Mouse (Mus musculus): ENCODE data around the gene Mtmr4. TPM values are rescaled to one million over a fixed set of nuclear protein-coding genes. Genes with fewer than 3 reads are reported as not detected.

Gene Mtmr4
- polyA plus RNA-seq, 1 experiment from 2014 or later = 33.9 TPM

GRCm38 (mm10) chr11:87580543-87581085, 11.3 kb upstream of the Mtmr4 start:
- Histone ChIP-seq H3K4me2 (ENCODE audit: low read depth, low read length) (peak overlapping the region; percentile 28), H3K4me3 (ENCODE audit: low read length) (peak overlapping the region; percentile 1; the same call in 1 of the 2 replicates), H3K9me3 (ENCODE audit: control insufficient read depth, low read length) (no peaks in the 10 kb centered on the region), H3K27me3 (ENCODE audit: control insufficient read depth, insufficient read depth, low read depth, low read length) (no peaks in the 10 kb centered on the region), H3K36me3 (ENCODE audit: control insufficient read depth, insufficient read depth, low read length) (no peaks in the 10 kb centered on the region), H3K27ac (ENCODE audit: low read length) (peak overlapping the region; percentile 69), H3K4me1 (replicated peaks; ENCODE audit: control insufficient read depth, insufficient read depth, low read length) (peaks cover 33% of the 10 kb centered on the region), H3K9ac (ENCODE audit: low read length) (0 out of 2 replicates have a peak overlapping the region, but pooled peaks have one; percentile 26)
- WGBS = 48% methylated on average over 10 of the region's 10 CpGs
- no peak for ATAC-seq (ENCODE audit: low read depth)

DNA sequence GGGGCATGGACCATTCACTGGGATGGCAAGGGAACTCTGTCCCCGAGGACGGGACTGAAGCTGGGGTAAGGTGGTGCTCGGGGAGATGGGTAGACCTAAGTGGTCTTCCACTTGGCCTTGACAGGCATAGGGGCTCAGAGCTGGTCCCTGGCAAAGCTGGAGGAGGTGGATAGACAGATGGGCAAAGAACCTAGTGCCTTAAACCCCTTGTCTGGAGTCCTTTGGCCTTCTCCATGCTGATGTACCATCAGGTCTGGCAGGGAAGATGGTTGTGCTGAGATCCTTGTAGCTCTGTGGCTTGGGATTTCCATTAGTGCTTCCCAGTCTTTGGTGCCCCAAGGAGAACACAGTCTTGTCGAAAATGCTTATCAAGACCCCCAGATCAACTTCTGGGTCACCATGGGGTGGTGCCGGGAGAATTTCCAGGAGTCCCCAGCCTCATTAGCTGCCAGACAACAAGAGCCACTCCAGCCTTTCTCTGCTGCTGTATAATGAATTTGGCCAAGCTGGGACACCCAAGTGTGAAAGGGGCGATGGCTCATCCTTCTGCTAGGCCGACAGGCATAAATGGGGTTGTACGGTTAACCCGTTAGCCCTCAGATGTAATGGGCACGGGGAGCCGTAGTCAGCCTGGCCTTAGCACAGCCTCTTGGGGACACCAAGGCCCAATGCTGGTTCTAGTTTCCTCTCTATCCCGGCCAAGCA, 10.6 kb upstream of the Mtmr4 start:
- Histone ChIP-seq H3K27me3 (ENCODE audit: control insufficient read depth, insufficient read depth, low read depth, low read length) (no peaks in the 10 kb centered on the region), H3K9ac (ENCODE audit: low read length) (no peak overlapping the region), H3K4me3 (ENCODE audit: low read length) (no peak overlapping the region), H3K27ac (ENCODE audit: low read length) (no peak overlapping the region), H3K4me1 (replicated peaks; ENCODE audit: control insufficient read depth, insufficient read depth, low read length) (peaks cover 33% of the 10 kb centered on the region), H3K9me3 (ENCODE audit: control insufficient read depth, low read length) (no peaks in the 10 kb centered on the region), H3K36me3 (ENCODE audit: control insufficient read depth, insufficient read depth, low read length) (no peaks in the 10 kb centered on the region), H3K4me2 (ENCODE audit: low read depth, low read length) (0 out of 2 replicates have a peak overlapping the region, but pooled peaks have one; percentile 17)
- WGBS = 84% methylated on average over 12 of the region's 12 CpGs
- no peak for ATAC-seq (ENCODE audit: low read depth)

DNA sequence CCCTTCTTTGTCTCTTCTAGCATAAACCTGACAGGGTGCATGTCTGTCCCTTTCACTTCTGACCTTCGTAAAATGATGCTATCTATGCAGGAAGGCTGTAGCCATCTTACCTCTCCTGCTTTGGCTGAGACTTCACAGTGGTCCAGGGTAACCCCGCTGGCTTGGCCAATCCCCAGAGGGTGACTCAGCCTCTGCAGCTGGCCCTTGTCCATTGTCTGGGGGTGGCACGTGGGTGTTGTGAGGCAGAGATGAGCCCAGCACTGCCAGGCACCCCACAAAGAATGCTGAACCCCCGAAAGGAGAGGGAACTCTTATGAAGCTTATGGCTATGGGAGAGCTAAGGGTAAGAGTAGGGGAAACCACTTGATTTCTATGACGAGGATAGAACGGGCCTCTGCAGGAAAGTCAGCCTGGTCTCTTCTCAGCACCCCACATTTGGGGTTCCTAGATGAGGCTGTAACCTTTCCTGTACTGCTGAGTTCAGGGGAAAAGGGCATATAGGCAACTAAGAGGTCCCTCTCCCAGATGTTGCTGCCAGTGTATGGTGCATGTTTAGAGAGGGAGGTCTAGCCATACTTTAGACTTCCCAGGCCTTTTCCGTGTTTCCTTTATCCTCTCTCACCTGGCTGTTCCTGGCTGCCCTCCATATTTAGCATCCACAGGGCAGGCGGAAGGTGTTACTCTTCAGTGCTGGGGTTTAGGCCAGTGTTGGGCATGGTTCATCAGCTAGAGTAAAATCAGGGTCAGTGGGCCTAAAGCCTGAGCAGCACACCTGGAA, 9.8 kb upstream of the Mtmr4 start:
- Histone ChIP-seq H3K4me3 (ENCODE audit: low read length) (no peak overlapping the region), H3K27ac (ENCODE audit: low read length) (no peak overlapping the region), H3K27me3 (ENCODE audit: control insufficient read depth, insufficient read depth, low read depth, low read length) (no peaks in the 10 kb centered on the region), H3K4me2 (ENCODE audit: low read depth, low read length) (no peak overlapping the region), H3K9me3 (ENCODE audit: control insufficient read depth, low read length) (no peaks in the 10 kb centered on the region), H3K4me1 (replicated peaks; ENCODE audit: control insufficient read depth, insufficient read depth, low read length) (peaks cover 33% of the 10 kb centered on the region), H3K36me3 (ENCODE audit: control insufficient read depth, insufficient read depth, low read length) (no peaks in the 10 kb centered on the region), H3K9ac (ENCODE audit: low read length) (no peak overlapping the region)
- WGBS = 76% methylated on average over 8 of the region's 8 CpGs
- no peak for ATAC-seq (ENCODE audit: low read depth)

DNA sequence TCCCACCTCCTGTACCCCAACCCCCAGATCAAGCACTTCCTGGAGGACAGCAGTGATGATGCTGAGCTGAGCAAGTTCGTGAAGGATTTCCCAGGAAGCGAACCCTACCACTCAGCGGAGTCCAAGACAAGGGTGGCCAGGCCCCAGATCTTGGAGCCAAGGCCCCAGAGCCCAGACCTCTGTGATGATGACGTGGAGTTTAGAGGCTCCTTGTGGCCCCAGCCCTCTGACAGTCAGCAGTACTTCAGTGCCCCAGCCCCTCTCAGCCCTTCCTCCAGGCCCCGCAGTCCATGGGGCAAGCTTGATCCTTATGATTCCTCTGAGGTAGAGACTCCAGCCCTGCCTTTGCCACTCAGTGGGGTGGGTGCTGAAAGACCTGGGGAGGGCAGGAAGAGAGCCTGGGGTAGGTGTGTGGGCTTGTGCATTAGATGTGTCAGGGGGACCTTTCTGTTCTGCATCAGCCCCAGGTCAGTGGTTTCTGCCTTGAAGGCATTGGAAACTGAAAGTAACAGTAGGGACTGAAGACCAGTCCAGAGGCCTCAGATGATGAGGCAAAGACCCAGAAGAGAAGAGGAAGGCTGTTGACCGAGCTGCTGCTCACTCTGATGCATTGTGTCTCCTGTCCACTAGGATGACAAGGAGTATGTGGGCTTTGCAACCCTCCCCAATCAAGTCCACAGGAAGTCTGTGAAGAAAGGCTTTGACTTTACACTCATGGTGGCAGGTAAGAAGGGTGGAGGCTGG, 8.5 kb upstream of the Mtmr4 start:
- H3K9me3 ChIP-seq (ENCODE audit: control insufficient read depth, low read length) = no peaks in the 10 kb centered on the region
- 80% methylated on average over 6 of the region's 6 CpGs for WGBS
- peaks cover 27% of the 10 kb centered on the region for H3K4me1 ChIP-seq (replicated peaks; ENCODE audit: control insufficient read depth, insufficient read depth, low read length)
- no peaks in the 10 kb centered on the region for H3K36me3 ChIP-seq (ENCODE audit: control insufficient read depth, insufficient read depth, low read length)
- no peak overlapping the region for H3K4me3 ChIP-seq (ENCODE audit: low read length)
- no peak overlapping the region for H3K4me2 ChIP-seq (ENCODE audit: low read depth, low read length)
- no peak for ATAC-seq (ENCODE audit: low read depth)
- no peak overlapping the region for H3K9ac ChIP-seq (ENCODE audit: low read length)
- no peak overlapping the region for H3K27ac ChIP-seq (ENCODE audit: low read length)
- no peaks in the 10 kb centered on the region for H3K27me3 ChIP-seq (ENCODE audit: control insufficient read depth, insufficient read depth, low read depth, low read length)

DNA sequence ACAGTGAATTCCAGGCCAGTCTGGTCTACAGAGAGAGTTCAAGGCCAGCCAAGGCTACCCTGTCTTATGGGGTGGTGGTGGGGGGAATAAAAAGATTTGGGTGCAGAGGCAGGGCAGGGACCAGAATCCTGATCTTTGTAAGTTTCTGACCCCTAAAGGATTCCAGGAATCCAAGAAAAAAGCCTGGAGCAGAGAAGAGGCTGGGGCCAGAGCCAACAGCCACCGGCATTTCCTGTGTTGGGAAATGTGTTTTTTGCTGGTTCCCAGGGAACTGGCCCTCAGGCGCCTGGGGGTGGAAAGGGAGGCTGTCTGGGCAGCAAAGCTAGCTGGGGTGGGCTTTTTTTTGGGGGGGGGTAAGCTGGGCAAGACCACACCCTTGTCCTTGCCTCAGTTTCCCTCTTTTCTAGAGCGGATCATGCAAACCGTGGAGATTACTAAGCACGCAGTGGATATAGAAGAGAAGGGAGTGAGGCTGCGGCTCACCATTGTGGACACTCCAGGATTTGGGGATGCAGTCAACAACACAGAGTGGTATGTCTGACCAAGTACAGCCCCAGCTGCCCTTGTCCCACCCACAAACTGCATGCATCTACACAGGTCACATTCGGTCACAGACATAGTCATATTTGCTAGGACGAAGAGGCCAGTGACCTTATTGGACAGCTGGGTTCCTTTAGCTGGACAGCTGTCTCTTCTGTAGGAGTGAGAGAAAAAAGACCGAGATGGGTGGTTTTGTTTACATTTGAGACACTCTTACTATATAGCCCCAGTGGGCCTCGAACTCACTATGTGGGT, 7.1 kb upstream of the Mtmr4 start:
- Histone ChIP-seq H3K27ac (ENCODE audit: low read length) (peak overlapping the region; percentile 81), H3K4me2 (ENCODE audit: low read depth, low read length) (no peak overlapping the region), H3K36me3 (ENCODE audit: control insufficient read depth, insufficient read depth, low read length) (peaks cover 2% of the 10 kb centered on the region; the same call in 1 of the 2 replicates), H3K9me3 (ENCODE audit: control insufficient read depth, low read length) (no peaks in the 10 kb centered on the region), H3K4me3 (ENCODE audit: low read length) (no peak overlapping the region), H3K4me1 (replicated peaks; ENCODE audit: control insufficient read depth, insufficient read depth, low read length) (peaks cover 28% of the 10 kb centered on the region), H3K9ac (ENCODE audit: low read length) (no peak overlapping the region), H3K27me3 (ENCODE audit: control insufficient read depth, insufficient read depth, low read depth, low read length) (no peaks in the 10 kb centered on the region)
- ATAC-seq (ENCODE audit: low read depth) = peak; percentile 60
- 61% methylated on average over 10 of the region's 10 CpGs for WGBS

- 80% methylated on average over 5 of the region's 5 CpGs for WGBS
- peak overlapping the region; percentile 15; the same call in 1 of the 2 replicates for H3K27ac ChIP-seq (ENCODE audit: low read length)
- H3K9me3 ChIP-seq (ENCODE audit: control insufficient read depth, low read length) = no peaks in the 10 kb centered on the region
- no peaks in the 10 kb centered on the region for H3K27me3 ChIP-seq (ENCODE audit: control insufficient read depth, insufficient read depth, low read depth, low read length)
- no peak overlapping the region for H3K9ac ChIP-seq (ENCODE audit: low read length)
- peaks cover 31% of the 10 kb centered on the region for H3K4me1 ChIP-seq (replicated peaks; ENCODE audit: control insufficient read depth, insufficient read depth, low read length)
- ATAC-seq (ENCODE audit: low read depth) = no peak
- peaks cover 2% of the 10 kb centered on the region; the same call in 1 of the 2 replicates for H3K36me3 ChIP-seq (ENCODE audit: control insufficient read depth, insufficient read depth, low read length)
- H3K4me3 ChIP-seq (ENCODE audit: low read length) = no peak overlapping the region
- no peak overlapping the region for H3K4me2 ChIP-seq (ENCODE audit: low read depth, low read length)
Measured at GRCm38 (mm10) chr11:87587211-87587874, 4.6 kb upstream of the Mtmr4 start.

GRCm38 (mm10) chr11:87589605-87590004, 2.4 kb upstream of the Mtmr4 start:
- no peak overlapping the region for H3K4me2 ChIP-seq (ENCODE audit: low read depth, low read length)
- WGBS = 85% methylated on average over 8 of the region's 8 CpGs
- H3K27ac ChIP-seq (ENCODE audit: low read length) = no peak overlapping the region
- H3K9me3 ChIP-seq (ENCODE audit: control insufficient read depth, low read length) = no peaks in the 10 kb centered on the region
- ATAC-seq (ENCODE audit: low read depth) = no peak
- no peak overlapping the region for H3K4me3 ChIP-seq (ENCODE audit: low read length)
- no peaks in the 10 kb centered on the region for H3K27me3 ChIP-seq (ENCODE audit: control insufficient read depth, insufficient read depth, low read depth, low read length)
- H3K9ac ChIP-seq (ENCODE audit: low read length) = 0 out of 2 replicates have a peak overlapping the region, but pooled peaks have one; percentile 20
- H3K4me1 ChIP-seq (replicated peaks; ENCODE audit: control insufficient read depth, insufficient read depth, low read length) = peaks cover 40% of the 10 kb centered on the region
- peaks cover 2% of the 10 kb centered on the region; the same call in 1 of the 2 replicates for H3K36me3 ChIP-seq (ENCODE audit: control insufficient read depth, insufficient read depth, low read length)
